Mouse (Mus musculus) kidney, embryonic 16.5 days (tissue): ENCODE measurements around the gene Sclt1. TPM values are rescaled to one million over a fixed set of nuclear protein-coding genes. Genes with fewer than 3 reads are reported as not detected.

Experiments used
- ATAC-seq: fragments of 200-750 bp; cut with Nextera tagmentation; 2 replicates; pipeline ENCODE4 v1.8.0; 2017; ENCODE audit warnings: moderate TSS enrichment; ENCODE audit not compliant: low FRiP score, low TSS enrichment
- H3K27ac ChIP-seq: fragments of 300-500 bp; sonication (generic); 2 replicates; pipeline ENCODE4 v1.5.1; 2014; ENCODE audit warnings: low read length
- H3K27me3 ChIP-seq: fragments of 300-500 bp; sonication (generic); 2 replicates; pipeline ENCODE4 v1.6.1; 2014; ENCODE audit warnings: low read length, control low read depth, mixed read lengths; ENCODE audit not compliant: insufficient read depth
- H3K36me3 ChIP-seq: fragments of 300-500 bp; sonication (generic); 2 replicates; pipeline ENCODE4 v1.6.1; 2014; ENCODE audit warnings: low read length, control low read depth, mixed read lengths; ENCODE audit not compliant: insufficient read depth
- H3K4me1 ChIP-seq: fragments of 300-500 bp; sonication (generic); 2 replicates; pipeline ENCODE4 v1.6.1; 2014; ENCODE audit warnings: low read length, control low read depth, mixed read lengths; ENCODE audit not compliant: insufficient read depth
- H3K4me2 ChIP-seq: fragments of 300-500 bp; sonication (generic); replicated peaks from 2 replicates; pipeline ENCODE4 v1.6.1; 2014; ENCODE audit warnings: low read depth, low read length
- H3K4me3 ChIP-seq: fragments of 300-500 bp; sonication (generic); 2 replicates; pipeline ENCODE4 v1.5.1; 2014; ENCODE audit warnings: mild to moderate bottlenecking, low read length
- H3K9ac ChIP-seq: fragments of 300-500 bp; sonication (generic); replicated peaks from 2 replicates; pipeline ENCODE4 v1.6.1; 2014; ENCODE audit warnings: low read length
- H3K9me3 ChIP-seq: fragments of 300-500 bp; sonication (generic); 2 replicates; pipeline ENCODE4 v1.6.1; 2016; ENCODE audit warnings: low read length, control low read depth
- WGBS: fragments of 180-500 bp; shearing (Covaris S2); extraction: QIAGEN DNeasy Blood & Tissue Kit; methylation state at CpG from one replicate; pipeline ENCODE4 v1.1.7; 2014; 5-methylcytosine and 5-hydroxymethylcytosine counted together
- polyA plus RNA-seq: library from polyadenylated mRNA; unstranded; fragments of >200 nt; fragmentation: Nextera tagmentation; extraction: Ambion mirVana; gene quantifications from 2 replicates; pipeline ENCODE4 v1.2.1, GENCODE M21; 2015

The Sclt1 gene
- polyA plus RNA-seq, 1 experiment from 2014 or later, result 18.3 TPM

- no peaks in the 10 kb centered on the region for H3K9me3 ChIP-seq
- peaks cover 61% of the 10 kb centered on the region for H3K36me3 ChIP-seq
- no peak overlapping the region for H3K4me2 ChIP-seq
- no peak for ATAC-seq
- no peaks in the 10 kb centered on the region for H3K4me1 ChIP-seq
- H3K9ac ChIP-seq, result no peak overlapping the region
- no peaks in the 10 kb centered on the region for H3K27me3 ChIP-seq
- H3K4me3 ChIP-seq, result no peak overlapping the region
- 93% methylated on average over 5 of the region's 5 CpGs for WGBS
- H3K27ac ChIP-seq, result no peak overlapping the region
Measured at GRCm38 (mm10) chr3:41609071-41609470, 133.2 kb downstream of the Sclt1 start.

GRCm38 (mm10) chr3:41607467-41607866, 134.8 kb downstream of the Sclt1 start:
- H3K27ac ChIP-seq, result no peak overlapping the region
- WGBS, result 82% methylated on average over 8 of the region's 8 CpGs
- no peaks in the 10 kb centered on the region for H3K9me3 ChIP-seq
- H3K36me3 ChIP-seq, result peaks cover 54% of the 10 kb centered on the region
- H3K4me3 ChIP-seq, result no peak overlapping the region
- H3K27me3 ChIP-seq, result no peaks in the 10 kb centered on the region
- peaks cover 14% of the 10 kb centered on the region for H3K4me1 ChIP-seq
- no peak overlapping the region for H3K4me2 ChIP-seq
- no peak overlapping the region for H3K9ac ChIP-seq
- ATAC-seq, result no peak

- no peak for ATAC-seq
Measured at GRCm38 (mm10) chr3:41607050-41607449, 135.3 kb downstream of the Sclt1 start.

DNA sequence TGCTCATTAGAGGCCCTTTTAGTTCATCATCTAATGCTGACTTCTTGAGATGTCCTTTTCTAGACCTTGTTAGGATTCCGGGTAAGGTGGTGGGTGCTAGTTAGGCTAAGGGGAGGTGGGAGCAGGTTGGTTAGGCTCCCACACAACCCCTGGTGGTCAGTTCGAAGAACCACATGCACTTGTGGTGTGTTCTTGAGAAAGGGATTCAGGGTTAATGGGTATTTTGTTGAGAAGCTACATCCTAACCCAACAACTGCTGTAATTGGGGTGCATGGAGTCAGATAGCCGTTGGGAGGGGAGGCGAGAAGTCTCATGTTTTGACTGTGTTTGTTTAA, 136.0 kb downstream of the Sclt1 start:
- H3K4me2 ChIP-seq, result no peak overlapping the region
- H3K9me3 ChIP-seq, result no peaks in the 10 kb centered on the region
- no peak overlapping the region for H3K4me3 ChIP-seq
- WGBS, result 84% methylated on average over 4 of the region's 4 CpGs
- no peaks in the 10 kb centered on the region for H3K27me3 ChIP-seq
- no peak for ATAC-seq
- peaks cover 16% of the 10 kb centered on the region for H3K4me1 ChIP-seq
- H3K9ac ChIP-seq, result no peak overlapping the region
- no peak overlapping the region for H3K27ac ChIP-seq
- peaks cover 50% of the 10 kb centered on the region for H3K36me3 ChIP-seq

More at GRCm38 (mm10) chr3:41607050-41607449, 135.3 kb downstream of the Sclt1 start:
- H3K27me3 ChIP-seq, result no peaks in the 10 kb centered on the region
- H3K4me2 ChIP-seq, result no peak overlapping the region
- H3K9ac ChIP-seq, result no peak overlapping the region
- peaks cover 16% of the 10 kb centered on the region for H3K4me1 ChIP-seq
- WGBS, result 84% methylated on average over 9 of the region's 9 CpGs
- H3K9me3 ChIP-seq, result no peaks in the 10 kb centered on the region
- H3K36me3 ChIP-seq, result peaks cover 52% of the 10 kb centered on the region
- H3K27ac ChIP-seq, result no peak overlapping the region
- no peak overlapping the region for H3K4me3 ChIP-seq

DNA sequence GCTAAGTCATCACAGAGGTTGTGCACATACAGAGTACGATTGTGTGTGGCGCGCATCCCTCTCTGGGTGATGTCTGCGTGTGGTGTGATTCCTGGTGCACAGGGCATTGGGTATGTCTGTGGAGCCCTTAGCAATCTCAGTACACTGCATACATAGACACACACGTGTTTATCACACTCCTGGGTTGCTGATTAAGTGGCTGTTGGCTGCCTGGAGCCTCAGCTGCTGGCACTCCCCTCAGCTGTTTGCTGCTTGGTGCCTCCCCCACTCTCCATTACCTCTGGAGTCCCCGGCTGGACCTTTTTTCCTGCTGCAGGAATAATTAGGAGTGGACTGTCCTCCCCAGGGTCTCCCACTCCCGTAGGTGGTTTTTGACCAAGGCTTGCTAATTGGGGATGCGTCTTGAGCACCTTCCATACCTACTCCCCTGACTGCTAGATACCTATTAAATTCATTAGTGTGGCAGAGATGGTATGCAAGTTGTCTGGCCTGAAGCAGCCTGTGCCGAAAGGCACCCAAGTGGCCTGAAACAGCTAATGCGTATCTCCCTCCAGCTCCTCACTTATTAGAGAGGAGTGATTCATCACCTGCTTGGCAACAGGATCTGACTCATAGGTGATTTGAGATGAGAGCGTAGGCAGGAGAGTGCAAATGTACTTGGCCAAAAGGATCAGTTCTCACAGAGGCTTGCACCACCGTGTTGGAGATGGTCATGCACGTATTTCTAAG, 136.5 kb downstream of the Sclt1 start:
- no peak overlapping the region for H3K4me3 ChIP-seq
- no peak overlapping the region for H3K27ac ChIP-seq
- H3K9ac ChIP-seq, result no peak overlapping the region
- H3K27me3 ChIP-seq, result no peaks in the 10 kb centered on the region
- H3K4me1 ChIP-seq, result peaks cover 16% of the 10 kb centered on the region
- H3K36me3 ChIP-seq, result peaks cover 50% of the 10 kb centered on the region
- WGBS, result 74% methylated on average over 13 of the region's 13 CpGs
- H3K9me3 ChIP-seq, result no peaks in the 10 kb centered on the region
- peak; percentile 40 for ATAC-seq
- no peak overlapping the region for H3K4me2 ChIP-seq

- Histone ChIP-seq H3K9ac (no peak overlapping the region), H3K4me2 (no peak overlapping the region), H3K4me1 (peaks cover 16% of the 10 kb centered on the region), H3K9me3 (no peaks in the 10 kb centered on the region), H3K4me3 (no peak overlapping the region), H3K27ac (no peak overlapping the region), H3K36me3 (peaks cover 41% of the 10 kb centered on the region), H3K27me3 (no peaks in the 10 kb centered on the region)
- WGBS, result 91% methylated on average over 12 of the region's 12 CpGs
- ATAC-seq, result no peak
Measured at GRCm38 (mm10) chr3:41604629-41605321, 137.5 kb downstream of the Sclt1 start.

- ATAC-seq, result no peak
- 49% methylated on average over 5 of the region's 5 CpGs for WGBS
Measured at GRCm38 (mm10) chr3:41603470-41604019, 138.8 kb downstream of the Sclt1 start.

GRCm38 (mm10) chr3:41602933-41603332, 139.4 kb downstream of the Sclt1 start:
- no peak for ATAC-seq
- Histone ChIP-seq H3K4me3 (no peak overlapping the region), H3K36me3 (peaks cover 44% of the 10 kb centered on the region), H3K27me3 (no peaks in the 10 kb centered on the region), H3K4me1 (peaks cover 16% of the 10 kb centered on the region), H3K27ac (peak overlapping the region; percentile 35; the same call in 1 of the 2 replicates), H3K9ac (no peak overlapping the region), H3K4me2 (no peak overlapping the region), H3K9me3 (no peaks in the 10 kb centered on the region)
- WGBS, result 41% methylated on average over 10 of the region's 10 CpGs

More at GRCm38 (mm10) chr3:41603470-41604019, 138.8 kb downstream of the Sclt1 start:
- no peak overlapping the region; the same call in 1 of the 2 replicates for H3K9ac ChIP-seq
- H3K27me3 ChIP-seq, result no peaks in the 10 kb centered on the region
- peaks cover 16% of the 10 kb centered on the region for H3K4me1 ChIP-seq
- no peak overlapping the region for H3K4me3 ChIP-seq
- H3K36me3 ChIP-seq, result peaks cover 38% of the 10 kb centered on the region
- no peak overlapping the region; the same call in 1 of the 2 replicates for H3K27ac ChIP-seq
- no peak overlapping the region for H3K4me2 ChIP-seq
- H3K9me3 ChIP-seq, result no peaks in the 10 kb centered on the region

- no peak overlapping the region for H3K4me2 ChIP-seq
- ATAC-seq, result no peak
- H3K27me3 ChIP-seq, result no peaks in the 10 kb centered on the region
- H3K27ac ChIP-seq, result peak overlapping the region; percentile 21; the same call in 1 of the 2 replicates
- H3K36me3 ChIP-seq, result peaks cover 54% of the 10 kb centered on the region
- H3K4me3 ChIP-seq, result no peak overlapping the region
- H3K9ac ChIP-seq, result no peak overlapping the region
- H3K9me3 ChIP-seq, result no peaks in the 10 kb centered on the region
- H3K4me1 ChIP-seq, result peaks cover 16% of the 10 kb centered on the region
- 82% methylated on average over 9 of the region's 9 CpGs for WGBS
Measured at GRCm38 (mm10) chr3:41601226-41602020, 140.9 kb downstream of the Sclt1 start.
